Mouse (Mus musculus): ENCODE measurements around the gene Kcnj10.

DNA sequence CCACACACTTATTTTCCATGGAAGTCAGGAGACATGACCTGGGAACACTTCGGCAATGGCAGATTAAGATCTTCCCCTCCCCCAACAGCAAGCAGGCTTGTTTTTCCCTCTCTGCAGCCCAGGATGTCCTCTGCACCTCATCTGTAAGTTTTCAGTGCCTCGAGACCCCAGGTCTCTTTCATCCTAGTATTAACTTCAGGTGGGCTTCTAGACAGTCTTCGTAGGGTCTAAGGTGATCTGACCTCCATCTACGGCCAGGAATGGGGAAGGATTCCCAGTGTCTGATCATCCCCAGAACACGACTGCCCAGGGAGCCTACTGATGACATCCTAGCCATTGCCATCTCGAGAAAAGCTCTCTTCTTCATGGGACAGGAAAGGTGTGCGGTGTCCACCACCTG lies 12.5 kb upstream of the Kcnj10 start:
- no peak for TF ChIP-seq POLR2A (IDR thresholded peaks at IDR 0.05; ENCODE audit: low read depth, low read length)
- no peak for TF ChIP-seq CTCF (IDR thresholded peaks at IDR 0.05; ENCODE audit: borderline replicate concordance, insufficient read depth, low read length)

All from embryonic fibroblast, embryonic 13.5 days (primary cell).